Mouse (Mus musculus) ES-E14 (cell line): ENCODE measurements around the gene Zfp618. TPM values are rescaled to one million over a fixed set of nuclear protein-coding genes. Genes with fewer than 3 reads are reported as not detected.

Experiments used
- DNase-seq: peaks from one replicate; pipeline ENCODE4 v3.0.0-alpha.2; 2013; ENCODE audit warnings: low read depth, low spot score
- H3K27ac ChIP-seq: 2 replicates; pipeline ENCODE4 v1.5.1; 2012; ENCODE audit warnings: low read depth, mild to moderate bottlenecking, low read length, moderate library complexity, mixed read lengths; ENCODE audit not compliant: poor library complexity, insufficient read depth, severe bottlenecking
- H3K36me3 ChIP-seq: 2 replicates; pipeline ENCODE4 v1.6.1; 2012; ENCODE audit warnings: mild to moderate bottlenecking, low read length, moderate library complexity, mixed read lengths; ENCODE audit not compliant: control insufficient read depth, poor library complexity, insufficient read depth, severe bottlenecking
- H3K4me1 ChIP-seq, 2 experiments: fragments of 150-350 bp in 1 of 2; sonication (generic) in 1 of 2; 2 replicates each; pipeline ENCODE4 v1.6.1; 2012; ENCODE audit warnings: low read length in 2 of 2, mild to moderate bottlenecking in 1 of 2, mixed read lengths in 1 of 2; ENCODE audit not compliant: control insufficient read depth in 2 of 2, insufficient read depth in 2 of 2, poor library complexity in 1 of 2
- H3K4me3 ChIP-seq, 2 experiments: fragments of 150-350 bp in 1 of 2; sonication (generic) in 1 of 2; 2 replicates each; pipeline ENCODE4 v1.5.1; 2012; ENCODE audit warnings: low read length in 2 of 2, low read depth in 1 of 2, mild to moderate bottlenecking in 1 of 2, mixed read lengths in 1 of 2; ENCODE audit not compliant: insufficient read depth in 1 of 2, poor library complexity in 1 of 2, severe bottlenecking in 1 of 2
- H3K9ac ChIP-seq: 2 replicates; pipeline ENCODE4 v1.6.1; 2012; ENCODE audit warnings: low read depth, mild to moderate bottlenecking, low read length, mixed read lengths; ENCODE audit not compliant: poor library complexity, insufficient read depth, severe bottlenecking
- H3K9me3 ChIP-seq: fragments of 150-350 bp; sonication (generic); 2 replicates; pipeline ENCODE4 v1.6.1; 2012; ENCODE audit warnings: low read depth, mild to moderate bottlenecking, low read length; ENCODE audit not compliant: control insufficient read depth, insufficient read depth
- CHD2 ChIP-seq: IDR thresholded peaks from 2 replicates; pipeline ENCODE4 v1.6.1; 2014; ENCODE audit warnings: mild to moderate bottlenecking, low read depth, low read length, inconsistent platforms
- HCFC1 ChIP-seq: IDR thresholded peaks from 2 replicates; pipeline ENCODE4 v1.6.1; 2012; ENCODE audit warnings: low read length, inconsistent platforms, borderline replicate concordance; ENCODE audit not compliant: insufficient read depth
- MAFK ChIP-seq: IDR thresholded peaks from 2 replicates; pipeline ENCODE4 v1.6.1; 2014; ENCODE audit warnings: mild to moderate bottlenecking, low read depth, low read length, inconsistent platforms; ENCODE audit not compliant: insufficient read depth
- ZC3H11A ChIP-seq: IDR thresholded peaks from 2 replicates; pipeline ENCODE4 v1.6.1; 2012; ENCODE audit warnings: low read depth, mild to moderate bottlenecking, inconsistent platforms, low read length, borderline replicate concordance
- ZNF384 ChIP-seq: IDR thresholded peaks from 2 replicates; pipeline ENCODE4 v1.6.1; 2012; ENCODE audit warnings: low read depth, low read length, inconsistent platforms
- in situ Hi-C, 2 experiments: fragments of 600-800 bp; cut with MboI; formaldehyde crosslinking; loops; one replicate each; pipeline ENCODE4 v1.15.1; 2025; ENCODE audit warnings: low sequenced_read_pairs in 2 of 2, inconsistent platforms in 1 of 2; ENCODE audit not compliant: unreplicated experiment in 2 of 2
- total RNA-seq: library from RNA; depleted of rRNA; stranded (reverse); fragments of 300-350 nt; gene quantifications from 2 replicates; pipeline ENCODE4 v1.2.3, GENCODE M21; 2012

The Zfp618 gene
- total RNA-seq, 1 experiment = 3.3 TPM

- TF ChIP-seq HCFC1 (no peak), ZC3H11A (no peak), ZNF384 (no peak), CHD2 (no peak), MAFK (no peak)
Measured at GRCm38 (mm10) chr4:62977454-62977853, 12.1 kb downstream of the Zfp618 start.

GRCm38 (mm10) chr4:62978501-62978911 is 13.1 kb downstream of the Zfp618 start:
- TF ChIP-seq CHD2 (no peak), ZNF384 (no peak), MAFK (no peak), HCFC1 (no peak), ZC3H11A (no peak)
- in situ Hi-C loops = no loop called here
- Histone ChIP-seq H3K4me1 (peaks cover 0 to 2% of the 10 kb centered on the region in 2 experiments; a peak in 1 of 4 replicates), H3K9ac (no peak overlapping the region), H3K27ac (no peak overlapping the region), H3K9me3 (no peaks in the 10 kb centered on the region), H3K36me3 (no peaks in the 10 kb centered on the region), H3K4me3 (no peak overlapping the region)
- no peak for DNase-seq

More at GRCm38 (mm10) chr4:62977454-62977853, 12.1 kb downstream of the Zfp618 start:
- no peak overlapping the region for H3K27ac ChIP-seq
- no peaks in the 10 kb centered on the region for H3K9me3 ChIP-seq
- no peak for DNase-seq
- no peak overlapping the region for H3K4me3 ChIP-seq
- peaks cover 0 to 2% of the 10 kb centered on the region in 2 experiments; a peak in 1 of 4 replicates for H3K4me1 ChIP-seq
- in situ Hi-C loops = no loop called here
- no peaks in the 10 kb centered on the region for H3K36me3 ChIP-seq
- no peak overlapping the region for H3K9ac ChIP-seq

GRCm38 (mm10) chr4:62981572-62981971 is 16.2 kb downstream of the Zfp618 start:
- TF ChIP-seq CHD2 (no peak), MAFK (no peak), ZNF384 (no peak), HCFC1 (no peak), ZC3H11A (no peak)
- no peaks in the 10 kb centered on the region for H3K36me3 ChIP-seq
- no peak overlapping the region for H3K9ac ChIP-seq

GRCm38 (mm10) chr4:62983556-62983955 is 18.2 kb downstream of the Zfp618 start:
- DNase-seq = no peak
- H3K9ac ChIP-seq = no peak overlapping the region
- no peak overlapping the region for H3K4me3 ChIP-seq
- no peaks in the 10 kb centered on the region for H3K9me3 ChIP-seq
- TF ChIP-seq CHD2 = no peak
- no peak for TF ChIP-seq HCFC1
- TF ChIP-seq MAFK = no peak
- TF ChIP-seq ZC3H11A = no peak
- TF ChIP-seq ZNF384 = no peak
- H3K27ac ChIP-seq = no peak overlapping the region
- no peaks in the 10 kb centered on the region; a peak in 1 of 4 replicates for H3K4me1 ChIP-seq
- no peaks in the 10 kb centered on the region for H3K36me3 ChIP-seq
- in situ Hi-C loops = no loop called here

More at GRCm38 (mm10) chr4:62981572-62981971, 16.2 kb downstream of the Zfp618 start:
- Histone ChIP-seq H3K4me3 (no peak overlapping the region), H3K9me3 (no peaks in the 10 kb centered on the region), H3K4me1 (peaks cover 0 to 2% of the 10 kb centered on the region in 2 experiments; a peak in 1 of 4 replicates), H3K27ac (no peak overlapping the region)
- in situ Hi-C loops = no loop called here
- no peak for DNase-seq

GRCm38 (mm10) chr4:62991336-62991735 is 26.0 kb downstream of the Zfp618 start:
- H3K4me3 ChIP-seq = no peak overlapping the region
- H3K27ac ChIP-seq = no peak overlapping the region
- H3K9me3 ChIP-seq = no peaks in the 10 kb centered on the region
- TF ChIP-seq ZC3H11A (no peak), CHD2 (no peak), ZNF384 (no peak), MAFK (no peak), HCFC1 (no peak)
- in situ Hi-C loops = no loop called here
- H3K36me3 ChIP-seq = no peaks in the 10 kb centered on the region
- no peak for DNase-seq
- no peak overlapping the region for H3K9ac ChIP-seq
- no peaks in the 10 kb centered on the region for H3K4me1 ChIP-seq
